Mouse (Mus musculus): ENCODE measurements around the gene Triobp. TPM values are rescaled to one million over a fixed set of nuclear protein-coding genes. Genes with fewer than 3 reads are reported as not detected.
"Not testable (repeated sequence)": the region's sequence is repeated elsewhere in the genome, so short reads cannot be mapped to it uniquely, and the experiment has no call there.

Triobp gene
- polyA plus RNA-seq, 1 experiment, result 19.1 TPM

DNA sequence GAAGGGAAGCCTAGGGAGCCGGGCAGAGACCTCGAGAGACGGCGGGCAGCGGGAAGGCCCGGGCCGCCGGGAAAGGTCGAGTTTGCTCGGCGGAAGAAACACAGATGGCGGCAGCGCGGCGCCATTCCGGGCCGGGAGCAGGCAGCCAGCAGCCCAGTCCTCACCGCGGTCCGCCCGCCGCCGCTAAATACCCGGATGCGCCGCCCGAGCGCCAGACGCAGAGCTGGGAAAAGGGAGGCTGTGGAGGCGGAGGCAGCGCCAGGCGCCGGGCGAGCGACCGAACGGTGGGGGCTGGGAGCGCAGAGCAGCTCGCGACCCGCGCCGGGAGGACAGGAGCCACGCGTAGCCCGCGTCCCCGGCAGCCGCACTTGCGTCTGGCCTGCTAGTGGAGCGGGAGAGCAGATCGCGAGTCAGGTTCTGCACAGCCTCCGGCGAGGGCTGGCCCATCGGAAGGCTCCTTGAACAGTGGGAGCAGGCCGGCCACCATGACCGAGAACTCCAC lies 80.8 kb downstream of the Triobp start, which contains the start of gene H1f0:
H1f0 (plus strand) TSS at position 214 of the 502 bp plus-strand sequence.
- H3K4me3 ChIP-seq (replicated peaks), result peak within 1 kb of the TSS; percentile 67
- peaks cover 90% of the 10 kb centered on the region for H3K27me3 ChIP-seq (ENCODE audit: control insufficient read depth)

GRCm38 (mm10) chr15:79028823-79029484 lies 81.4 kb downstream of the Triobp start:
- Histone ChIP-seq H3K27me3 (ENCODE audit: control insufficient read depth) (peaks cover 87% of the 10 kb centered on the region), H3K9me3 (ENCODE audit: control insufficient read depth, low read length) (peaks cover 17% of the 10 kb centered on the region; the same call in 1 of the 2 replicates), H3K36me3 (ENCODE audit: control insufficient read depth) (no peaks in the 10 kb centered on the region), H3K4me3 (replicated peaks) (peak overlapping the region; percentile 67), H3K4me1 (ENCODE audit: control insufficient read depth) (peaks cover 39% of the 10 kb centered on the region)
- TF ChIP-seq GATA1 (IDR thresholded peaks at IDR 0.05; ENCODE audit: low read length) (no peak), TAL1 (IDR thresholded peaks at IDR 0.05; ENCODE audit: low read length) (no peak)

More for the DNA sequence above, 80.8 kb downstream of the Triobp start, which contains the start of gene H1f0:
- Histone ChIP-seq H3K4me1 (ENCODE audit: control insufficient read depth) (peaks cover 39% of the 10 kb centered on the region), H3K9me3 (ENCODE audit: control insufficient read depth, low read length) (peaks cover 17% of the 10 kb centered on the region; the same call in 1 of the 2 replicates), H3K36me3 (ENCODE audit: control insufficient read depth) (no peaks in the 10 kb centered on the region)
- TF ChIP-seq TAL1 (IDR thresholded peaks at IDR 0.05; ENCODE audit: low read length) (no peak), GATA1 (IDR thresholded peaks at IDR 0.05; ENCODE audit: low read length) (no peak)

GRCm38 (mm10) chr15:79029519-79030241 lies 82.2 kb downstream of the Triobp start:
- peaks cover 39% of the 10 kb centered on the region for H3K4me1 ChIP-seq (ENCODE audit: control insufficient read depth)
- no peaks in the 10 kb centered on the region; the same call in 1 of the 2 replicates for H3K36me3 ChIP-seq (ENCODE audit: control insufficient read depth)
- TF ChIP-seq TAL1 (IDR thresholded peaks at IDR 0.05; ENCODE audit: low read length), result no peak
- no peak for TF ChIP-seq GATA1 (IDR thresholded peaks at IDR 0.05; ENCODE audit: low read length)
- H3K4me3 ChIP-seq (replicated peaks), result peak overlapping the region; percentile 67
- H3K9me3 ChIP-seq (ENCODE audit: control insufficient read depth, low read length), result peaks cover 17% of the 10 kb centered on the region; the same call in 1 of the 2 replicates
- H3K27me3 ChIP-seq (ENCODE audit: control insufficient read depth), result peaks cover 82% of the 10 kb centered on the region

GRCm38 (mm10) chr15:79030551-79031435 lies 83.3 kb downstream of the Triobp start:
- peaks cover 71% of the 10 kb centered on the region for H3K27me3 ChIP-seq (ENCODE audit: control insufficient read depth)

GRCm38 (mm10) chr15:79031908-79032307 lies 84.4 kb downstream of the Triobp start:
- Histone ChIP-seq H3K27me3 (ENCODE audit: control insufficient read depth) (peaks cover 60% of the 10 kb centered on the region), H3K9me3 (ENCODE audit: control insufficient read depth, low read length) (peaks cover 17% of the 10 kb centered on the region; the same call in 1 of the 2 replicates), H3K4me1 (ENCODE audit: control insufficient read depth) (peaks cover 39% of the 10 kb centered on the region)
- not testable (repeated sequence) for H3K36me3 ChIP-seq (ENCODE audit: control insufficient read depth); H3K4me3 ChIP-seq (replicated peaks)

More at GRCm38 (mm10) chr15:79030551-79031435, 83.3 kb downstream of the Triobp start:
- Histone ChIP-seq H3K9me3 (ENCODE audit: control insufficient read depth, low read length) (peaks cover 17% of the 10 kb centered on the region; the same call in 1 of the 2 replicates), H3K4me1 (ENCODE audit: control insufficient read depth) (peaks cover 39% of the 10 kb centered on the region), H3K4me3 (replicated peaks) (peak overlapping the region; percentile 67), H3K36me3 (ENCODE audit: control insufficient read depth) (no peaks in the 10 kb centered on the region; the same call in 1 of the 2 replicates)
- TF ChIP-seq GATA1 (IDR thresholded peaks at IDR 0.05; ENCODE audit: low read length), result no peak
- no peak for TF ChIP-seq TAL1 (IDR thresholded peaks at IDR 0.05; ENCODE audit: low read length)

DNA sequence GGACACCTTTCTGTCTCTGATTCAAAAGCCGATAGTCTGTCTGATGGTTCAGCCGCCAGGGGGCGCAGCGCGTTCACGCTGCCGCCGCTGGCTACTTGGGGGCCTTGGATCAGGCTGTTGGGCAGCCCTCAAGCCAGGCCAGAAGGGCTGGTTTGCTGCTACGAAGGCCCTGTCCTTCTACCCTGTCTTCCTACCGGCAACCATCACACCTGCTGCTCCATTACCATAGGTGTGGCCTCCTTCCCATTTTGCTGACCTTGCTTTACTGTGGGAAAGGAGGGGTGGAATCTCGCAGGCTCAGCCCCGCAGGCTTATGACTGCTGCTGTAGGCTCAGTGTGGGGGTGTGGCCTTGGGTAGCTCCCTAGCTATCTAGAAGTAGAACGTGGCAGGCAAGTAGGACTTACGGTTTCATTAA lies 90.4 kb downstream of the Triobp start:
- Histone ChIP-seq H3K27me3 (ENCODE audit: control insufficient read depth) (peaks cover 36% of the 10 kb centered on the region), H3K4me3 (replicated peaks) (peak overlapping the region; percentile 37), H3K9me3 (ENCODE audit: control insufficient read depth, low read length) (no peaks in the 10 kb centered on the region; the same call in 1 of the 2 replicates), H3K36me3 (ENCODE audit: control insufficient read depth) (peaks cover 9% of the 10 kb centered on the region; the same call in 1 of the 2 replicates), H3K4me1 (ENCODE audit: control insufficient read depth) (peaks cover 31% of the 10 kb centered on the region)
- TF ChIP-seq TAL1 (IDR thresholded peaks at IDR 0.05; ENCODE audit: low read length) (no peak), GATA1 (IDR thresholded peaks at IDR 0.05; ENCODE audit: low read length) (no peak)

DNA sequence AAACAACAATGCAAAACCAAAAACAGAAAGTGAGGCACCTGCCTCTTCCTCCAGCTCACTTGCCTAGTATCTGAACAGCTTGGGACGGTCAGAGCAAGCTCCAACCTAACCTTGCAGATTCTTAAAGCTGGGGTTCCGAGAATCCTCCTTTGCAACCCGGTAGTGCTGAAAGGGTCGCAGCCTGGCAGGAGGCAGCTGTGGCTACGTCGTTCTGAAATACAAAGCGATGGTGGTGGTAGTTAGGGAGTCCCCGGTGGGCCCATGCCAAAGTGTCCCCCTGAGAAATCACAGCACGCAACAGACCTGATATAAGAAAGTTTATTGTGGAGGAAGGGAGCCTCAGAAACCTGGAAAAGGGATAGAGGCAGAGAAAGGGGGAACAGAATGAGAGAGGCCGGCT lies 90.8 kb downstream of the Triobp start:
- Histone ChIP-seq H3K36me3 (ENCODE audit: control insufficient read depth) (peaks cover 9% of the 10 kb centered on the region; the same call in 1 of the 2 replicates), H3K4me1 (ENCODE audit: control insufficient read depth) (peaks cover 34% of the 10 kb centered on the region), H3K27me3 (ENCODE audit: control insufficient read depth) (peaks cover 40% of the 10 kb centered on the region), H3K4me3 (replicated peaks) (peak overlapping the region; percentile 37), H3K9me3 (ENCODE audit: control insufficient read depth, low read length) (no peaks in the 10 kb centered on the region; the same call in 1 of the 2 replicates)
- no peak for TF ChIP-seq GATA1 (IDR thresholded peaks at IDR 0.05; ENCODE audit: low read length)
- no peak for TF ChIP-seq TAL1 (IDR thresholded peaks at IDR 0.05; ENCODE audit: low read length)

DNA sequence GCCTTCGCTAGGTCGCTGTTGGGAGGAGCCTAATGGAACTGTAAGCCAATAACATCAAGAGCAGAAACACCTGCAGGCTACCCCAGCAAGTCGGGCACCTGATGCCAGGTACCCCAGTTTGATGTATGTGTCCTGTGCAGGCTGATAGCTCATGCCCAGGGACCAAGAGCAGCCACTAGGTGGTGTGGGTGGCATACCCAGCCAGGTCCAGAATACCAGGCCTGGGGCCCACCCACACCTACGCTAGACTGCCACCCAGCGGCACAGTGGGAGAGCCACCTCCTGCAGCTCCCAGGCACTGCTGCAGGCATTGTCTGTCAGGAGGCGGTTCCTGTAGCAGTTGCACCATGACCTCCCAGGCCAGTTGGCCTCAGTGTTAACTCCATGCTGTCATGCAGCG lies 91.3 kb downstream of the Triobp start:
- peaks cover 43% of the 10 kb centered on the region for H3K27me3 ChIP-seq (ENCODE audit: control insufficient read depth)
- no peak overlapping the region for H3K4me3 ChIP-seq (replicated peaks)
- no peaks in the 10 kb centered on the region; the same call in 1 of the 2 replicates for H3K9me3 ChIP-seq (ENCODE audit: control insufficient read depth, low read length)
- TF ChIP-seq GATA1 (IDR thresholded peaks at IDR 0.05; ENCODE audit: low read length) (no peak), TAL1 (IDR thresholded peaks at IDR 0.05; ENCODE audit: low read length) (no peak)
- H3K4me1 ChIP-seq (ENCODE audit: control insufficient read depth), result peaks cover 34% of the 10 kb centered on the region
- peaks cover 9% of the 10 kb centered on the region; the same call in 1 of the 2 replicates for H3K36me3 ChIP-seq (ENCODE audit: control insufficient read depth)

Measured in erythroblast, embryonic 14.5 days (primary cell).